Mouse (Mus musculus) cortical plate, adult 2 months (tissue): ENCODE data around the gene Eif2b4.

Experiments
- CTCF ChIP-seq: fragments of 200-500 bp; IDR thresholded peaks from 2 replicates; pipeline ENCODE4 v1.5.1; 2011; ENCODE audit warnings: mild to moderate bottlenecking, control low read depth, low read length; ENCODE audit not compliant: insufficient read depth; ENCODE audit errors: extremely low read depth
- POLR2A ChIP-seq: fragments of 200-500 bp; IDR thresholded peaks from 2 replicates; pipeline ENCODE4 v1.6.1; 2011; ENCODE audit warnings: mild to moderate bottlenecking, low read length, control low read depth; ENCODE audit not compliant: insufficient read depth; ENCODE audit errors: extremely low read depth

DNA sequence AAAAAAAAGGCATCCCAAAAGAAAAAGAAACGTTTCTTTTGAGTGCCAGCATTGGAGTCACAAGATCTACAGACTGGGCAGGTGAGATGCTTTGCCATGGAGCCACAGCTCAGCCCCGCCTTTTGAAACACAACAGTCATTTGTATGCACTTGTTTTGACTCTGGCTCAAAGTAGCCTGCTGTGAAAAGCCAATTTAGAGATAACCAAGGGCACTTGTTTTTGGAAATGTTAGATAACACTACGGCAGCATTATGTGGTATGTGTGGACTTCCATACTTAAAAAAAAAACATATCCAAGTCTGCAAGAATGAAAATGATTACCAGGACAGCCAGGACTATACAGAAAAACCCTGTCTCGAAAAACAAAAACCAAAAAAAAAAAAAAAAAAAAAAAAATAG is 9.6 kb downstream of the Eif2b4 start:
- TF ChIP-seq CTCF (no peak), POLR2A (no peak)
